Mouse (Mus musculus) lung, postnatal 14 days (tissue): ENCODE data around the gene Akr7a5.
A peak's percentile ranks its signal among the peaks of the same experiment; 100 is the strongest.

Experiments
- DNase-seq: peaks from one replicate; pipeline ENCODE4 v3.0.0; 2021

Akr7a5 gene

GRCm38 (mm10) chr4:139301780-139302179 is 8.8 kb upstream of the Akr7a5 start:
- no peak for DNase-seq

GRCm38 (mm10) chr4:139302241-139302640 is 8.3 kb upstream of the Akr7a5 start:
- DNase-seq, result no peak

- no peak for DNase-seq
Observed at GRCm38 (mm10) chr4:139305521-139305920, 5.0 kb upstream of the Akr7a5 start.

GRCm38 (mm10) chr4:139307916-139308315 is 2.6 kb upstream of the Akr7a5 start:
- no peak for DNase-seq

GRCm38 (mm10) chr4:139309651-139310050 is 893 bp upstream of the Akr7a5 start:
- no peak for DNase-seq

DNA sequence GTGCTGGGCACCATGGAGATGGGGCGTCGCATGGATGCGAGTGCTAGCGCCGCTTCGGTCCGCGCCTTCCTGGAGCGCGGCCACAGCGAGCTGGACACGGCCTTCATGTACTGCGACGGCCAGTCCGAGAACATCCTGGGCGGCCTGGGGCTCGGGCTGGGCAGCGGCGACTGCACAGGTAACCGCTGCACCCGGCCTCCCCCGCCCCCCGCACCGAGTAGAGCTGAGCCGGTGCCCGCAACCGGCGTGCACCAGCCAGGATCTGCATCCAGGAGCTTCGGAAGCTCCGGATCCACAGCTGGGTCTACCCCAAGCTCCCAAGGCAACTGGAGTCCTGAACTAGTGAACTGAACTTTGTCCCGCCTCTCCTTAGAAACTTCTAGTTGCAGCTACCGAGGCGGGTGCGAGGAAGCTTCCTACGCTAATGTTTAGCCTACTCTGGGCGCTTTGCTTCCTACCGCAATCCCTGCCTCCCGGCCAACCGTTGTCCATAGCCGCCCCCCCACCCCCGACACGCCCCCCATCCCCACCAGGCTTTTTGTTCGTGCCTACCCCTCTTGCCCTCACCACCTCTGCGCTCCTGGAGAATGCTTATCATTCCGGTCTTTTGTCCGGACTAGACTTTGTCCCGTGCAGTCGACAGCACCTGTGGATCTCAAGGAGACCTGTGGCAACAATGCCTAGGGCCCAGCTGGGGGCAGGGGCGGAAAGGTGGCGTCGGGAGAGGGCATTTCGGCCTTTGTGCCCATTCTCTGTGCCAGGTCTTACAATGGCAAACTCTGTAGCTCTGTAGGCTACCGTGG is 556 bp downstream of the Akr7a5 start:
- no peak for DNase-seq

- DNase-seq, result no peak
Observed at GRCm38 (mm10) chr4:139311707-139312106, 1.2 kb downstream of the Akr7a5 start.

- DNase-seq, result peak; percentile 53
Observed at GRCm38 (mm10) chr4:139312632-139313031, 2.1 kb downstream of the Akr7a5 start.

DNA sequence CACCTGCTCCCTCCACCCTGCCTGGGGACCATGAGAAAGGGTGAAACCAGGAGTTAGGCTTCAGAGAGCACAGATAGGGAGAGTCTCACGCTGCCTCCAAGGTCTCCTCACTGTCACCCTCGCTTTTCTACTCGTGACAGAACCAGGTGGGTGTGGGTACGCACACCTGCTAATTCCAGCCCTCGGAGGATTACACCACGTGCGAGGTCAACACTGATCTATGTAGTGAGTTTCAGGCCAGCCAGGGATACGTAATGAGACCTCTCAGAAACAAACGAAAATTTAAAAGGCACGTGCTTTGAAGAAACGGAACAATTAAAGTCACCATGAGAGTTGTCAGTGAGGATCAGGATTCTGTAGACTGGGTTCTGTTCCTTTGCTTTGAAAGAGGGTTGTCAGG is 7.9 kb downstream of the Akr7a5 start:
- DNase-seq, result no peak

GRCm38 (mm10) chr4:139319740-139320139 is 9.2 kb downstream of the Akr7a5 start:
- DNase-seq, result no peak

DNA sequence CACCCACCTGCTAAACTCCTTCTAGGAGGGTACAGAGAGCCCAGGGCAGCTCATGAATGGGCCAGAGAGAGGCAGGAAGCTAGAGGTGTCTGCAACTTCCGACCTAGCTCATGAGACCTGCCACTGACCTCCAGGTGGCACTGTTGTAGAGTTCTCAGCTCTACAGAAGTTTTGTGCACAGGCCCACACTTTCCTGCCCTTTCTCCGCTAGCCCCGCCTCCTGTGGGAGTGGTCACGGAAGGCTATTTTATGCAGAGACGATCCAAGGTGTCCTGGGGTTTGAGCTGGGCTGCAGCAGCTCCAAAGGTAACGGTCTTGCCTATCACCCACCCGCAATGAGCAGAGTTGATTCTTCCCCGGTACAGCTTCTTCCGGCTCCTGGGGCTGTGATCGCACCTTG is 20.1 kb downstream of the Akr7a5 start:
- DNase-seq, result peak; percentile 83

GRCm38 (mm10) chr4:139334631-139335295 is 24.2 kb downstream of the Akr7a5 start:
- no peak for DNase-seq

DNA sequence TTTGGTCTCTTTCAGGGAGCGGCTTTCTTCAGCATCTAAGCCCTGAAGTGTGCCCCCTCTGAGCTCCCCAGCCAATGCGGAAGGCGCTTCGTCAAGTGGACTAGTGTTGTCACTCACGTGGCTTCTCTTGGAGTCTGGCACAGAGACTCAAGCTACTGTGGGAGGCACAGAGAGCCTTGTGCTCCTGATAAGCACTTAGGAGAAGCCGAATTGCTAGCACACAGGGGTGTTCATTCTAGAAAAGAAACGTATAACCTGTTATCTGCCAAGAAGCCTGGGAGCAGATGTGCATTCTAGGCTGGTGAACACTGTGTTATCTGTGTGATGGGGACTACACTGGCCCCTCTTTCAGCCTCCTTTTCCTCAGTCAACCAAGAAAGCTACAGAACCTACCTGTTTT is 25.0 kb downstream of the Akr7a5 start:
- DNase-seq, result no peak

DNA sequence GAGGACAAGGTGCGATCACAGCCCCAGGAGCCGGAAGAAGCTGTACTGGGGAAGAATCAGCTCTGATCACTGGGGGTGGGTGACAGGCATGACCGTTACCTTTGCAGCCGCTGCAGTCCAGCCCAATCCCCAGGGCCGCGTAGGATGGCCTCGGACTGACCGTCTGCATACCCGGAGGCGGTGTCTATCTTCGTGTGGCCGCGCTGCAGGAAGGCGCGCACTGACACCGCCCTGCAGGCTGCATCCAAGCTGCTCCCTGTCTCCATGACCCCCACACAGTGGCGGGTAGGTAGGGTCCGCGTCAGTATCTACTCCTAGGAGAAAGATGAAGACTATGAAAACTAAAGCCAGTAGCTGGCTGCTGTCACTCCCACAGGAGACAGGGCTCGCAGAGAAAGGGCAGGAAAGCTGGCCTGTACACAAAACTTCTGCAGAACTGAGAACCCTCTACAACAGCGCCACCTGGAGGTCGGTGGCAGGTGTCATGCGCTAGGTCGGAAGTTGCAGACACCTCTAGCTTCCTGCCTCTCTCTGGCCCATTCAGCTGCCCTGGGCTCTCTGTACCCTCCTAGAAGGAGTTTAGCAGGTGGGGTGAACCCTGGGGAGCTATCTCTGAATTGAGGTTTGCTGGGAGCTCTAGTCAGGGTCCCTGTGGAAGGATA is 26.4 kb downstream of the Akr7a5 start:
- peak; percentile 88 for DNase-seq

DNA sequence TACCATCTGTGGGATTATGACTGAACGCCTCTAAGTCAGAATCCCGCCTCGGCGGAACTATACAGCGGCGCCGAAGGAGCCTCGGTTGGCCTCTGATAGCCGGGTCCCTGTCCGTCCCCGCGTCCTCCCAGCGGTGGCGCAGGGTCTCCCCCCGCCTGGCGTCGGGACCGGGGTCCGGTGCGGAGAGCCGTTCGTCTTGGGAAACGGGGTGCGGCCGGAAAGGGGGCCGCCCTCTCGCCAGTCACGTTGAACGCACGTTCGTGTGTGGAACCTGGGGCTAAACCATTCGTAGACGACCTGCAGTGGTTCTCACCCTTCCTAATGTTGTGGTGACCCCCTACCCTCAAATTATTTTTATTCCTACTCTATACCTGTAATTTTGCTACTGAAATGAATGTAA is 27.6 kb downstream of the Akr7a5 start:
- DNase-seq, result no peak

DNA sequence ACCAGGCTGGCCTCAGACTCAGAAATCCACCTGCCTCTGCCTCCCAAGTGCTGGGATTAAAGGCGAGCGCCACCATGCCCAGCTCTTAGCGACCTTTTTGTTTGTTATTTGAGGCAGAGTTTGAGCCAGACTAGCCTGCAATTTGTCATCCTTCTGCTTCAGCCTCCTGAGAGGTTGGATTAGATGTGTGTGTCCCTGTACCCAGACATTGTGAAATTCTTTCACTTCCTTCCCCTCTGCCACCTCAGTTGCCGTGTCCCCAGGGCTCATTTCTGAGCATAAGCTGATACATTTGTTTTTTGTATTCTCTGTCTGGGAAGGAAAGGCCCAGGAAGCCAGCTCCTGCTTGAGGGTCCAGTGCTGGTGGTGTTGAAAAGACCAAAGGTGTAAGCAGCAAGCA is 30.3 kb downstream of the Akr7a5 start:
- DNase-seq, result no peak

GRCm38 (mm10) chr4:139341556-139342233 is 31.2 kb downstream of the Akr7a5 start:
- no peak for DNase-seq

DNA sequence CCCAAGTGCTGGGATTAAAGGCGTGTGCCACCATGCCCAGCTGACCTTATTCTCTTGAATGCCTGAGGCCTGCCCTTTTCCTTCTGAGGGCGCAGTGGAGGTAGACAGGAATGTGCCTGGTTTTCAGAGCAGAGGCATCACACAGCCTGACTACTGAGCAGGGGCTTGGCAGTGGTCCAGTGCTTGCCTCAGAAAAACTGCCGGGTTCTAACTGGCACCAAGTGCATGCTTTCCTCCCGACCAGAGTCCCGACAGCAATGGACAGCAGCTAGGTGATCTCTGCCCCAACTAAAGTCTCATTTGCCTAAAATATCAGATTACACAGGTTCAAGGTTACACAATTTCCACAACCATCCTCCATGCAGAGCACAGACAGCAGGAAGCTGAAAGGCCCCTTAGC is 33.2 kb downstream of the Akr7a5 start:
- no peak for DNase-seq

DNA sequence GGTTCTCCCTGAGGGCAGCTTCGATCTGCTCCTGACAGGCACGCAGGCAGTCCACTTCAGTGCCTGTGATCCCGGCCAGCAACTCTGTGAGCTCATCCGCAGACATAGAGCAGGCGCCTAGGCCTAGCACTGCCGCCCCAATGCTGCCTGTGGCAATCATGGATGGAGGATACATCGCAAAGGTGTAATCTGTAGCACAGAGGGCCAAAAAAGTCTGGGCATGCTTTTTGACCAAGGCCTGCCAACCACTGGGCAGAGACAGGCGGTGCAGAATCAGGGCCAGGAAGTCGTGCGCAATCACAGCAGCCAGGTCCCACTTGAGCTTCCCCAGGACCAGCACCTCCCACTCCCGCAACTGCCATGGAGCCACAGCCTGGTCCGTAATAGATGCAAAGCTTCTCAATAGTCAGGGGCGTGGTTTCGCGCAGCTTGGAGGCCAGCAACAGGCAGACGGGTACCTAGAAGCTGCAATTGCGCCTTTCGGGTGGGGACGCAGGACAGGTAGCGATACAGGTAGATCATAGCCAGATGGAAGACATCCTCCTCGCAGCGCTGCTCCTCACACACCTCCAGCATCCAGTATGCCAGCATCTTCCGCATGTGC is 35.0 kb downstream of the Akr7a5 start:
- DNase-seq, result no peak

DNA sequence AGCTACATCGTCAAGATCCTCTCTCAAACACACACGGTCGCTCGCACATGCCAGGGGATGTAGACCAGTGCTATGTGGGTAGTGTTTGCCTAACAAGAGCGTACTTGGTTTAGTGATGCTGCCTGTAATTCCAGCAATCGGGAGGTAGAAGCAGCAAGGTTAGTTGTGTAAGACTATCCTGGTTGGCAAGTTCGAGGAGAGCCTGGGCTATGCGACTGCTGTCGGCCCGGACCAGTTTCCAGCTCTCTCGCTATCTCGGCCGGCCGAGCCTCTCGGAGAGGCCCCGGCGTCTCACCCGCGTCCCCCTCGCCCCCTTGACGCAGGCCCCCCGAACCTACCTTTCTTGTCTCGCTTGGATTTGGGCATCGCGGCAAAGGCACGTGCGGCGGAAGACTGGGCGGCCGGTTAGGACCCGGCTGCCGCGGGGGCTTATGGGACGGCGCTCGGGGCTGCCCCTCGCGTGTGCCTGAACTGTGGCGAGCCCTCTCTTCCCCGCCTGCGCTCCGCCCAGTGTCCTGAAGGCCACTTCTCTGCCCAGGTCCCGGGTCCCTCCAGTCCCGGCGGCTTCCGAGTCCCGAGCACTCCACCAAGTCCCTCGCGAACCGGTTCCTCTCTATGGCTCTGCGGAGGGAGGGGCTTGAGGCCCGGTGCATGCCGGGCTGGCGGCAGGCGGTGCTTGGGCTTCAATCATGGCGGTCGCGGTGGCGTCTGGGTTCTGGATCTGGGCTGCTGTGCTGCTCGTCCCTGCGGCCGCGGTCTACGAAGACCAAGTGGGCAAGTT is 41.6 kb downstream of the Akr7a5 start, which contains the start of the genes Mrto4, Emc1 and Ubr4:
TSS of gene Mrto4 (minus strand) at position 646 of the 781 bp plus-strand sequence.
TSS of gene Emc1 (plus strand) at position 657 of the 781 bp plus-strand sequence.
TSS of gene Ubr4 (plus strand) at position 679 of the 781 bp plus-strand sequence.
- peak; percentile 80 for DNase-seq

DNA sequence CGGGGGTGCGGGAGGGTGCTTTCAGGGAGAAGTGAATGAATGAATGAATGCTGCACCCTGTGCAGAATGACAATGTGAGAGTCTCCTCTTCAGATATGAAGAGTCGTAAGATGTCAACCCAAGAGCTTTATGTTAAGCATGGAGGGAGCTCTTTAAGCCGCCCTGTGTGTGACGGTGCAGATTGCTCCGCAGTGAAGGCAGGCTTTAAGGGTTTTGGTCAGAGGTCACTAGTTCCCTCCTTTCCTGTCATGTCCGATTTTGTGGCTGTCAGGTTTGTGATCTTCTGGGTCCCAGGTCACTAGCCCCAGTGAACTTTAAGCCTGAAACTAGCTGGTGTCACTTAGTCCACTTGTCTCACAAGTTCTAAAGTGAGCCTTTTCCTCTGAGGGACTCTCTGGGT is 42.3 kb downstream of the Akr7a5 start:
- no peak for DNase-seq

GRCm38 (mm10) chr4:139357211-139357610 is 46.7 kb downstream of the Akr7a5 start:
- no peak for DNase-seq
